Mouse (Mus musculus) layer of hippocampus, postnatal 25 days (tissue): ENCODE results near the gene Erbin. TPM values are rescaled to one million over a fixed set of nuclear protein-coding genes. Genes with fewer than 3 reads are reported as not detected.

Experiments
- DNase-seq, 2 experiments: peaks; one replicate each; pipeline ENCODE4 v3.0.0; 2022; ENCODE audit warnings: mixed read lengths in 2 of 2, low spot score in 1 of 2; ENCODE audit errors: extremely low spot score in 1 of 2
- total RNA-seq, 2 experiments: library from RNA; stranded (reverse); gene quantifications; 2 replicates each; pipeline ENCODE4 v1.2.3; 2021

Erbin gene
- total RNA-seq, 2 experiments from 2014 or later: 39.7 to 40.9 TPM

DNA sequence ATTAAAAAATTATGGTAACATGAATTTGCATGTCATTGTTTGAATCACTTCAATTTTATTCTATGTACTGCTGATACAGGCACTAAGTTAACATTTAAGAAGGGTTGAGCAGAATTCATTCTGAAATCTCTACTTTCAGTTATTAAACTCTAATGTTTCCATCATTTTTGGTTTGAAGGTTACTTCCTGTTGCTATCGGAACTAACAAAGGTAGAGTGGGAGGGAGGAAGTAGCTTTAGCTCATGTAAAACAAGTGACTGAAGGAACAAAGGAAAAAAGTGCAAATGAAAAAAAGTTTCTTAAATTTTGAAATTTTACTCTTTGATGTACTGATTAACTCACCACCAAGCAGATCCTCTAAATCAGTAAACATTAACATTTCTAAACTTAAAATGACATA, 98.0 kb downstream of the Erbin start:
- DNase-seq: no peak

GRCm38 (mm10) chr13:103819377-103819776, 100.9 kb downstream of the Erbin start:
- no peak for DNase-seq

- no peak for DNase-seq
Measured at GRCm38 (mm10) chr13:103817935-103818334, 102.4 kb downstream of the Erbin start.

DNA sequence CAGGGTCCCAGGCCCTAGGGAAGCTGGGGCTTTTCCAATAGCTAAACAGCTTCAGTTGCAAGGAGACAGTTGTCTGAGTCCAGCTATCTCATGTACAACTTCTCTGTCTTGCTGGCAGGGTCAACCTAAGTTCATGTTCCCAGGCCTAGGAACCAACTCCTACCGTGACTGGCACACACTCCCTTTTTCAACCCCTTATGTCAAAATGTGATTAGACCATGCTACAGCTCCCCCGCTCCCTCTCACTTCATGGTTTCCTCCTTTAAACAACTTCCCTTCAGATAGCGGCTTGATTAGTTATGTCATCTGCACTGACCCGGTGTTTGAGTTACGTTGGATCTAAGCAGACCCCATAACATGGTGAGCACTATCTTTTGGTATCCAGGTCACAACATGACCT, 112.8 kb downstream of the Erbin start:
- no peak for DNase-seq

- peak; percentile 26 to 27 for DNase-seq
Measured at GRCm38 (mm10) chr13:103806210-103806851, 114.0 kb downstream of the Erbin start.

- DNase-seq: no peak
Measured at GRCm38 (mm10) chr13:103803721-103804120, 116.6 kb downstream of the Erbin start.

DNA sequence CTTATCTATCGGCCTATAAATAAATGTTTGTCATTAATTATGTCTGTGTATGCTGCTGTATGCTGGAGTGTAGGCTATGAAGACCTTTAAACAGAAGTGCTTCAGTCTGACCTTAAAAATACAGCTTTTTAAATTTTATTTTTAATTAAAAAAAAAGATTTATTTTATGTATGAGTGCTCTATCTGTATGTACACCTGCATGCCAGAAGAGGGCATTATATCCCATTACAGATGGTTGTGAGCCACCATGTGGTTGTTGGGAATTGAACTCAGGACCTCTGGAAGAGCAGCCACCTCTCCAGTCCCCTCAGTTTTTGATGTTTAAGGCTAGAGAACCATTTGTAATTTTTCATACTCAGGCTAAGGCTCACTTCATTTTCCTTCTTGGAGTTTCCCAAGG, 119.3 kb downstream of the Erbin start:
- DNase-seq: no peak

- DNase-seq: no peak
Measured at GRCm38 (mm10) chr13:103794688-103795543, 125.4 kb downstream of the Erbin start.

- DNase-seq: peak in 1 of 2 experiments; percentile 77
Measured at GRCm38 (mm10) chr13:103779922-103780585, 140.3 kb downstream of the Erbin start.

DNA sequence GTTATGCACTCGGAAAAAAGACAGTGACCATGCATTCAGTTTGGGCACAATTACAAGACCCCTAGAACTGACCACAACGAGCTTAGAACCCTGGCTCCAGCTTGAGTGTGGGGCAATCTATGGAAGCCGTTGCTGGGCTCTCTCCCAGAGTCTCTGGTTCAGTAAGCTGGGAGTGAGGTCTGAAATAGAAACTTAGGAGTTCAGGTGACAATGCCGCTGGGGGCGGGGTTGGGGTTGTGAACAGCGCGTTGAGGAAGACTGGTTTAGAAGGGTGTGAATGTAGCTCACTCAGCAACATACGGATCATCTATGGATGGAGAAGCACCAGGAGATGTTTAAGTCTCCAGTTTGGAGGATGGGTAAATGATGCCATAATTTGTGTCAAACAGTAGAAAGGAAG, 143.2 kb downstream of the Erbin start:
- DNase-seq: no peak

- peak; percentile 92 to 97 for DNase-seq
Measured at GRCm38 (mm10) chr13:103774119-103774757, 146.1 kb downstream of the Erbin start, which contains the start of gene Srek1. TSS of gene Srek1 (minus strand) at chr13:103774608.

GRCm38 (mm10) chr13:103773407-103774118, 146.8 kb downstream of the Erbin start:
- no peak for DNase-seq

DNA sequence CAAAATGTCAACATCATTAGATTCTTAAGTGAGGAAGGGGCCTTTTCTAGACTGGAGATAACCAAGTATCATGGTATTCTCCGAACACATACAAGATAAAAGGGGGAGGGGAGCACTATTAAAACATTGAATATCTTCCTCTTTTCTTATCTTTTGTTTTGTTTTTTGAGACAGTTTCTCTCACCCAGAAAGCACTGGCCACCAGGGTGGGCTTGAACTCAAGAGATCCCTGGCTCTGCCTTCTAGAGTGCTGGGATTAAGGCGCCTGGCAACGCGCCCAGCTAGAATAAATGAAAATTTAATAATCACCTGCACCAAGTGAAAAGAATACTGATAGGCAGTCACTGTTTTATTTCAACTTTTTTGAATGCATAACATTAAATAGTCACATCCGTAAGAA, 147.4 kb downstream of the Erbin start:
- no peak for DNase-seq

- no peak for DNase-seq
Measured at GRCm38 (mm10) chr13:103770821-103771220, 149.5 kb downstream of the Erbin start.

Other genes with a start within 250 kb of the Erbin start
- gene Srek1, start 145.9 kb downstream of the Erbin start, total RNA-seq: 10 to 100 TPM; 63.4 to 95.1 TPM
- 10 to 100 TPM; 23.0 to 24.7 TPM for gene Nln, start 189.1 kb upstream of the Erbin start, total RNA-seq
- 10 to 100 TPM; 75.2 to 79.9 TPM for gene Sgtb, start 189.2 kb upstream of the Erbin start, total RNA-seq